Mouse (Mus musculus) brain, embryonic 14.5 days (tissue): ENCODE measurements around the gene Zc3h10. TPM values are rescaled to one million over a fixed set of nuclear protein-coding genes. Genes with fewer than 3 reads are reported as not detected.
"Not testable (repeated sequence)": the region's sequence is repeated elsewhere in the genome, so short reads cannot be mapped to it uniquely, and the experiment has no call there.

ENCODE experiments used
- DNase-seq: peaks from one replicate; pipeline ENCODE4 v3.0.0-alpha.2; 2011; ENCODE audit warnings: low read depth
- CTCF ChIP-seq: fragments of 200-500 bp; IDR thresholded peaks from 2 replicates; pipeline ENCODE4 v1.5.1; 2012; ENCODE audit warnings: inconsistent platforms, mild to moderate bottlenecking, moderate library complexity, borderline replicate concordance; ENCODE audit not compliant: insufficient read depth, insufficient read length; ENCODE audit errors: extremely low read depth
- POLR2A ChIP-seq: fragments of 200-500 bp; IDR thresholded peaks from 2 replicates; pipeline ENCODE4 v1.6.1; 2012; ENCODE audit warnings: mild to moderate bottlenecking, inconsistent platforms, borderline replicate concordance; ENCODE audit not compliant: poor library complexity, insufficient read depth, insufficient read length, severe bottlenecking; ENCODE audit errors: extremely low read depth
- polyA plus RNA-seq: library from polyadenylated mRNA; depleted of rRNA; stranded (reverse); fragments of >200 nt; gene quantifications from 2 replicates; pipeline ENCODE4 v1.2.3, GENCODE M21; 2012

Zc3h10 gene
- polyA plus RNA-seq, 1 experiment = 19.3 TPM

- no peak for TF ChIP-seq POLR2A
- TF ChIP-seq CTCF = no peak
- no peak for DNase-seq
These were observed 36.1 kb upstream of the Zc3h10 start for GRCm38 (mm10) chr10:128583644-128584043.

- DNase-seq = no peak
- no peak for TF ChIP-seq CTCF
- TF ChIP-seq POLR2A = no peak
These were observed 32.2 kb upstream of the Zc3h10 start for GRCm38 (mm10) chr10:128579731-128580130.

GRCm38 (mm10) chr10:128579298-128579697 lies 31.7 kb upstream of the Zc3h10 start:
- no peak for DNase-seq
- TF ChIP-seq POLR2A = no peak
- TF ChIP-seq CTCF = no peak

GRCm38 (mm10) chr10:128578330-128578729 lies 30.8 kb upstream of the Zc3h10 start:
- no peak for TF ChIP-seq POLR2A
- no peak for TF ChIP-seq CTCF
- DNase-seq = no peak

GRCm38 (mm10) chr10:128575063-128575462 lies 27.5 kb upstream of the Zc3h10 start:
- no peak for DNase-seq
- TF ChIP-seq CTCF (peak; percentile 28; the same call in 1 of the 2 replicates), POLR2A (no peak)

- peak; percentile 100 for DNase-seq
- TF ChIP-seq POLR2A (peak; percentile 59; the same call in 1 of the 2 replicates), CTCF (no peak)
These were observed 18.4 kb upstream of the Zc3h10 start, which contains the start of gene Pa2g4 for GRCm38 (mm10) chr10:128565788-128566531. TSS of gene Pa2g4 (minus strand) at chr10:128565987.

GRCm38 (mm10) chr10:128565206-128565787 lies 17.7 kb upstream of the Zc3h10 start:
- TF ChIP-seq POLR2A (no peak), CTCF (no peak)
- no peak for DNase-seq

- TF ChIP-seq CTCF (no peak), POLR2A (no peak)
These were observed 16.0 kb upstream of the Zc3h10 start for GRCm38 (mm10) chr10:128563544-128563943.

GRCm38 (mm10) chr10:128556963-128557362 lies 9.4 kb upstream of the Zc3h10 start:
- DNase-seq = no peak
- TF ChIP-seq POLR2A (no peak), CTCF (no peak)

More at GRCm38 (mm10) chr10:128563544-128563943, 16.0 kb upstream of the Zc3h10 start:
- no peak for DNase-seq

- no peak for DNase-seq
- TF ChIP-seq POLR2A = no peak
- no peak; the same call in 1 of the 2 replicates for TF ChIP-seq CTCF
These were observed 8.7 kb upstream of the Zc3h10 start for GRCm38 (mm10) chr10:128556286-128556685.

GRCm38 (mm10) chr10:128555567-128555966 lies 8.0 kb upstream of the Zc3h10 start:
- not testable (repeated sequence) for DNase-seq

GRCm38 (mm10) chr10:128550144-128550823 lies 2.7 kb upstream of the Zc3h10 start:
- DNase-seq = not testable (repeated sequence)

- not testable (repeated sequence) for DNase-seq
These were observed 2.1 kb upstream of the Zc3h10 start for GRCm38 (mm10) chr10:128549682-128550057.
